Mouse (Mus musculus) left cerebral cortex, postnatal 10 days (tissue): ENCODE measurements at regions not wholly inside any gene's neighbourhood (a gene's known extent, or its start where the extent isn't known, plus 50 kb on each side); places are given as distances from the start of the nearest gene placed in this dataset.

ENCODE experiments used
- DNase-seq, 2 experiments: peaks; one replicate each; pipeline ENCODE4 v3.0.0; 2021 to 2022; ENCODE audit warnings: low spot score in 2 of 2, mixed read lengths in 1 of 2; ENCODE audit errors: extremely low spot score in 1 of 2
- intact Hi-C: fragments of 180-260 bp; cut with DNase I; formaldehyde crosslinking; loops from one replicate; pipeline ENCODE4 v1.15.1; 2025

GRCm38 (mm10) chr19:27566929-27567328 is 137.3 kb upstream of the Pum3 start:
- no peak for DNase-seq
- intact Hi-C loops, result no loop called here

- no peak for DNase-seq
- intact Hi-C loops, result no loop called here
Measured at GRCm38 (mm10) chr19:27566060-27566459, 136.4 kb upstream of the Pum3 start.

GRCm38 (mm10) chr19:27564086-27564485 is 134.5 kb upstream of the Pum3 start:
- no peak for DNase-seq
- intact Hi-C loops, result no loop called here

GRCm38 (mm10) chr19:27563592-27563991 is 134.0 kb upstream of the Pum3 start:
- intact Hi-C loops, result no loop called here
- DNase-seq, result no peak

GRCm38 (mm10) chr19:27558199-27558598 is 128.6 kb upstream of the Pum3 start:
- DNase-seq, result no peak
- intact Hi-C loops, result loop anchor here (5.0 kb wide), 1 partner anchor 96 kb away; no protein-coding TSS in a partner anchor

- no peak for DNase-seq
- intact Hi-C loops, result loop anchor here (5.0 kb wide), 1 partner anchor 94 kb away; no protein-coding TSS in a partner anchor
Measured at GRCm38 (mm10) chr19:27556697-27557096, 127.1 kb upstream of the Pum3 start.

GRCm38 (mm10) chr19:27554841-27555240 is 125.2 kb upstream of the Pum3 start:
- intact Hi-C loops, result loop anchor here (5.0 kb wide), 1 partner anchor 93 kb away; no protein-coding TSS in a partner anchor

GRCm38 (mm10) chr19:27553266-27553665 is 123.6 kb upstream of the Pum3 start:
- intact Hi-C loops, result no loop called here

More at GRCm38 (mm10) chr19:27554841-27555240, 125.2 kb upstream of the Pum3 start:
- DNase-seq, result peak in 1 of 2 experiments; percentile 31

GRCm38 (mm10) chr19:27537746-27538145 is 108.1 kb upstream of the Pum3 start:
- no peak for DNase-seq
- intact Hi-C loops, result no loop called here

More at GRCm38 (mm10) chr19:27553266-27553665, 123.6 kb upstream of the Pum3 start:
- DNase-seq, result no peak

GRCm38 (mm10) chr19:27537066-27537465 is 107.4 kb upstream of the Pum3 start:
- intact Hi-C loops, result no loop called here
- DNase-seq, result no peak

- intact Hi-C loops, result no loop called here
- no peak for DNase-seq
Measured at GRCm38 (mm10) chr19:27527940-27528558, 98.4 kb upstream of the Pum3 start.

GRCm38 (mm10) chr19:27519326-27520061 is 89.9 kb upstream of the Pum3 start:
- DNase-seq, result no peak
- intact Hi-C loops, result no loop called here

- DNase-seq, result no peak
- intact Hi-C loops, result no loop called here
Measured at GRCm38 (mm10) chr19:27514267-27514666, 84.6 kb upstream of the Pum3 start.

GRCm38 (mm10) chr19:27513535-27513934 is 83.9 kb upstream of the Pum3 start:
- DNase-seq, result no peak
- intact Hi-C loops, result no loop called here

GRCm38 (mm10) chr19:27511340-27511739 is 81.7 kb upstream of the Pum3 start:
- intact Hi-C loops, result no loop called here
- DNase-seq, result no peak

GRCm38 (mm10) chr19:27509956-27510639 is 80.5 kb upstream of the Pum3 start:
- intact Hi-C loops, result no loop called here
- peak; percentile 42 to 64 for DNase-seq

GRCm38 (mm10) chr19:27498278-27498677 is 68.7 kb upstream of the Pum3 start:
- DNase-seq, result no peak
- intact Hi-C loops, result no loop called here

- peak in 1 of 2 experiments; percentile 15 for DNase-seq
- intact Hi-C loops, result no loop called here
Measured at GRCm38 (mm10) chr19:27492468-27492867, 62.8 kb upstream of the Pum3 start.

GRCm38 (mm10) chr19:27491873-27492272 is 62.2 kb upstream of the Pum3 start:
- DNase-seq, result no peak
- intact Hi-C loops, result no loop called here

GRCm38 (mm10) chr19:27489053-27489452 is 59.4 kb upstream of the Pum3 start:
- intact Hi-C loops, result no loop called here
- DNase-seq, result no peak
